Mouse (Mus musculus): Measurements from ENCODE around the gene Rgs8.

DNA sequence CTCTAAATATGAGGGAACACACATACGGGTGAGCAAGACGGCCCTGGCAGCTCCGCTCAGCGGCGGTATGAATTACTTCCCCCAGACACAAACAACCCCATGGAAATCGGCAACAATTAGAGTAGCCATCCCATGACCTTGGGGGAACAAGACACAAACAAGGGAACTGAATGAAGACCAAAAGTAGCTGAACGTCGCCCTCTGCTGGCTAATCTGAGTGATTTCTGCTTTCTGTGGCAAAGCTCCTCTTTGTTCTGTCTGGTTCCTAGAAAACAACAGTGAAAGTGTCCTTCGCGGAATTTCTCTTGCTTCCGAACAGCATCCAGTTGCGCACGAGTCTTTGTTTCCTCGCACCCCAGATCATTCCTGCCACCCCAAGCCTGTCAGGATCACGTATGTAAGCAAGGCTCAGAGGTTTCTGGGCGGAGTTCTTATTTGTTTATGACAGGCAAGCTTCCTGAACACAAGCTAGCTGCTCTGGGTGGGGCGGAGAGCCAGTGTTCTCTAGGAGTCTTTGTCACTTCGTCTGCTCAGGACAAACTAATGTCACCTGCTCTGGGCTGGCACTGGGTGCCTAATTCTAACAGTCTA lies 96.5 kb downstream of the Rgs8 start, which contains the start of gene Rnasel:
- peak; percentile 49; the same call in 1 of the 2 replicates for TF ChIP-seq CTCF (IDR thresholded peaks at IDR 0.05; ENCODE audit: control insufficient read depth, insufficient read depth, low read length)
- TF ChIP-seq POLR2A (IDR thresholded peaks at IDR 0.05; ENCODE audit: borderline replicate concordance, control insufficient read depth, low read depth, low read length) = no peak
